Mouse (Mus musculus) bone marrow, adult 2 months (tissue): ENCODE results near the gene Ackr1.

Experiments
- CTCF ChIP-seq: fragments of 200-500 bp; IDR thresholded peaks from 2 replicates; pipeline ENCODE4 v1.5.1; 2011; ENCODE audit warnings: low read length, control low read depth; ENCODE audit not compliant: control insufficient read depth, insufficient read depth
- POLR2A ChIP-seq: fragments of 200-500 bp; IDR thresholded peaks from 2 replicates; pipeline ENCODE4 v1.6.1; 2011; ENCODE audit warnings: low read depth, mild to moderate bottlenecking, control low read depth, low read length, borderline replicate concordance; ENCODE audit not compliant: control insufficient read depth

DNA sequence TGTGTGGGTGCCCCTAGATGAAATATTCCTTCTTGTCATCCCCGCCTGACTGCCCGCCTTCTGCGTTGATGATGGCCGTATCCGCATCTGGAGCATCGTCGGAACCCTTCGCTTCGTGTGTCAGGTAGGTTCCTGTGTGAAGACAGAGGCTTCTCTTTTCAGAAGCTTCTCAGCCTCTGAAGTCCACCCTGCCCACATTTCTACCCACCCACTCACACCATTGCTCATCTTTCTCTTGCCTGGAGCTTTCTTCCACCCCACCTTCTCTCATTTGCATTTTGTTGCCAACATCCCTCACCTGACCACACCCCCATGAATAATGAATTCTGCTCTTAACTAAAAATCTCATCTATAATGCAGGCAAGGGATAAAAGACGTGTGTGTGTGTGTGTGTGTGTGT lies 3.5 kb upstream of the Ackr1 start:
- no peak for TF ChIP-seq POLR2A
- no peak for TF ChIP-seq CTCF
